Mouse (Mus musculus) yolk sac, embryonic 10.5 days (tissue): ENCODE measurements around the gene Chmp4b.

ENCODE experiments used
- DNase-seq: peaks from one replicate; pipeline ENCODE4 v3.0.0-alpha.2; 2017; ENCODE audit warnings: low spot score

The Chmp4b gene

DNA sequence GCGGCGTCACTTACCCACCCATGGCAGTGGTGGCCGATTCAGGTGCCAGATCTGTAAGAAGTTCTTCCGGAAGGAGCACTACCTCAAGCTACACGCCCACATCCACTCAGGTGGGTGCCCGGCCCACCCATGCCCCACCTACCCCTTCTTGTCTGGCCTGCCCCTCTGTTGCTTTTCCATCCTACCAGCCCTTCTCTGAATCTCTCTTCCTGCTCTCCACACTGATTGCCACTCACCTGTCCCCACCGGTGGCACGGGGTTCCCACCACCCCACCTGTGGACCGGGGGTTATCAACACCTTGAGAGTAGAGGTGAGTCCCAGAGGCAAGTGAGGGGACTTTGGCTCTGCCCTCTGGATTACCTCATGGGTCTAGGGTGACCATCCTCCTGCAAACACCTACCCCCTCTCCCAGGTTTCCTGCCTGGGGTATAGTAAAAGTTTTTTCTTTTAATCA, 9.5 kb upstream of the Chmp4b start:
- DNase-seq = peak; percentile 52

DNA sequence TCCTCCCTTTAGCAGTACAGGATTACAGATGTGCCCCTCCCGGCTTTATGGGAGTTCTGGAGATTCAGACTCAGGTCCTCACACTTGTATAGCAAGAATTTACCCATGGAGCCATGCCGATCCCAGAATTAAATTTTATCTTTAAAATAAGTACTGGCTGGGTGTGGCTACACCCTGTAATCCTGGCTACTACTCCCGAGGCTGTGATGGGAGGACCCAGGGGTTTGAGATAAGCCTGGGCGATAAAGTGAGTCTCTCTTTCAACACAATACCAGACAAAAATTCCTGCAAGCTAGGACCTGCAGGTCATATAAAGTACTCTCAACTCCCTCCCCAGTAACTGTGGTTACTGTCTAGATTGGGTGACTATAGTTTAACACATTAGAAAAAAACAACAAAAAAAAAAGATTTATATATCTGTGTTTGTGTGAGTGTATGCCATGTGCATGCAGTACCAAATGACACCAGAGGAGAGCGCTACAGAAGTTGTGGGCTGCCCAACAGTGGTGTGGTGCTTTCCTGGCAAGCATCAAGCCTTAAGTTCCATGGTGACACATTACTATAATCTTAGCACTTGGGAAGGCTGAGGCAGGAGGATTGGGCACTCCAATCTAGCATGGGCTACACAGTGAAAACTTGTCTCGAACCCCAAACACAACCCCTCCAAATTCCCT, 8.7 kb upstream of the Chmp4b start:
- DNase-seq = no peak

DNA sequence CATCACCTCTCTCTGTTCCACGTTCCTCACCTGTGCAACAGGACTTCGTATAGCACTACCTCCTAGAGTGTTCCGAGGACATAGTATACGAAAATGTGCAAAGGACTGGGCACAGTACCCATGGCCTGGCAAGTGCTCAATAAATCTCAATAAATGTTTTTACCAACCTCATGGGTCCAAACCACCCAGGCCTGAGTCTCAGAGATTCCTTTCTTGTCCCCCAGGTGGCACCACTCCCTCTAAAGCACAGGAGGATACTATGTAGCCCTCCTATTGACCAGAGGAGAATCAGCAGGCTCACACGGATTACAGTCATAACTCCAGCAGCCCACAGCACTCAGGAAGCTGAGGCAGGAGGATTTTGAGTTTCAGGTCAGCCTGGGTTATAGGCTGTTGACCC, 4.9 kb upstream of the Chmp4b start:
- DNase-seq = no peak

DNA sequence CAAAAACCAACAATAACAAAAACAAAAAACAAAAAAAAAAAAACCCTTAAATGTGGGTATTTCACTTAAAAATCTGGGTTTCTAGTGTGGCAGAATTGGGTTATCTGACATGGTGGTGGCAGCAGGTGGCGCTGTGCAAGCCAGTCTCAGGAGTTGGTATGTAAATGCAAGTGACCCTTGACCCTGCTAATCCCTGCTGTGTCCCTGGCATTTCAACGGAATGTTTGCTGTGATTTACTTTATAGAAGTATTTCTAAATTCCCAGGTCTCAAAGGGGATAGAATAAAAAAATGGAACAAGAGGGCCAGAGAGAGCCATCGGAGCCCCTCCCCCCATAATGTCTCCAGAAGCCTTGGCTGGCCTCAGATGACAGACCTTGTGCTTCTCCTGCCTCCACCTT, 3.4 kb upstream of the Chmp4b start:
- peak; percentile 70 for DNase-seq

DNA sequence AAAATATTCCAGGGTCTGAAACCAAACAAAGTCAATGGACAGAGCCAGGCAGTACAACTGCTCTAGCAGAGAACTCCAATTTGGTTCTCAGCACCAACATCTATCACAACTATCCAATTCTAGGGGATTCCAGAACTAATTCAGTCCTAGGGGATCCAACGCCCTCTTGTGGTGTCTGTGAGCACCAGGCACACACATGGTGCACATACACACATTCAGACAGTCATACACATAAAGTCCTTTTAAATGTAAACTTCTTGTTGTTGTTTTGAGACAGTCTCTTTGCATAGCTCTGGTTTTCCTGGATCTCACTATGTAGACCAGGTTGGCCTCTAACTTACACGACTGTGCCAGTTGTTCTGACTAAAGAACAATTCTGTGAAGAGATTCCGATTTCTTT, 1.1 kb upstream of the Chmp4b start:
- no peak for DNase-seq

DNA sequence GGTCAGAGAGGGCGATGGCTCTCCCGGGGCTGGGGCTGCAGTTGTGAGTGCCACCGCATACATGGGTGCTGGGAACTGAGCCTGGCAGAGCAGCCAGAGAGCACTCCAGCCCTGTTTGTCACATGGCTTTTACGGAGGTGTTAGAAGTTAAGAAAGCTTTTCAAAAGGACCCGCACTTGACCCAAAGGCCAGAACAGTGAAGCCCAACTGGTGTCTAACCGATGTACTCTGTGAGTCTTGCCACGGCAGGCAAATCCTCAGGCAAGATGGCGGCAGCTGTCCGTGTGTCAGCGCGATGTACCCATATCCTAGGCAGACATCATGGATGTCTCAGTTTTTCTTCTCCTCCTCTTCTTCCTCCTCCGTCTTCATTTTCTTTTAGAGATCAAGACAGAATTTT, 3.5 kb downstream of the Chmp4b start:
- no peak for DNase-seq

DNA sequence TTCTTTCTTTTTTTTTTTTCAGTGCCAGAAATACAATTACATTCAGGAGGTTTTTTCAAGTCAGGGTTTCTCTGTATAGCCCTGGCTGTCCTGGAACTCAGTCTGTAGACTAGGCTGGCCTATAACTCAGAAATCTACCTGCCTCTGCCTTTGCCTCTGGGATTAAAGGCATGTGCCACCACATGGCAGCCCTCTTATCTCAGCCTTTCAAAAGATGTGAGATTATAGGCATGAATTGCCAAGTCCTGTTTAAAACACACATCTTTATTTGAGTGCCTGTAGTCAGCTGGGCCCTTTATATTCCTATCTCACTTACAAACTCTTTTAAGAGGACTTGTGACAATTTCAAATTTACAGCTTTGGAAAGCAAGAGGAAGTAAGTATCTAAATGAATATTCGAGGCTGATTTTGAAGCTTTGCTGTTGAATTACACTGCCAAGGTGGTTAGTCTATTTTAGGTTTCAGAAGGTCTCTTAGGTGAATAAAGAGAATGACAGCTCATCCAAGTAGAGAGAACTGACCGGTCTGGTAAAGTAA, 4.4 kb downstream of the Chmp4b start:
- no peak for DNase-seq

DNA sequence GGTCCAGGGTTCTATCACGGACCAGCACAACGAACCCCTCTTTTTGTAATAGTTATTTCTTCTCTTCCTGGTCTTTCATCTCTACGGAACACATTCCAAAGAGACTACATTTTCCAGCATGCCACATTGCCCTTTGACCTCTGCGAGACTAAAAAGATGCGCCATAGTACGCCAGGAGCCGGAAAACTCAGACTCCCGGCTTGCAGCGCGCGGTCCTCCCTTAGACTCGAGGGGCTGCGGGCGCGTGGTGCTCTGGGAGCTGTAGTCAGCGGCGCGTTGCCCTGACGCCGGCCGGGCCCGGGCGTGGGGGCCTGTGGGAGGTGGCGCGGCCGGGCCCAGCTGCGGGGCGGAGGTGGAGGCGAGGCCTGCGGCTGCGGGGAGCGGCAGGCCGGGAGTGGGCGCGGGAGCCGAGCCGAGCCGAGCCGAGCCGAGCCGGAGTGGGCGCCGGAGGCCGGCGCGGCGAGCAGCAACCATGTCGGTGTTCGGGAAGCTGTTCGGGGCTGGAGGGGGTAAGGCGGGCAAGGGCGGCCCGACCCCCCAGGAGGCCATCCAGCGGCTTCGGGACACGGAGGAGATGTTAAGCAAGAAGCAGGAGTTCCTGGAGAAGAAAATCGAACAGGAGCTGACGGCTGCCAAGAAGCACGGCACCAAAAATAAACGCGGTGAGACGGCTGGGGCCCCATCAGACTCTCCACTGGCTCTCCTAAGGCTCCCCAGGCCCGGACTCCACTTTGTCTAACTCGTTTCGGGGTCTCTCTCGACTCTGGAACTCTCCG, 5.4 kb downstream of the Chmp4b start:
- peak; percentile 96 for DNase-seq

DNA sequence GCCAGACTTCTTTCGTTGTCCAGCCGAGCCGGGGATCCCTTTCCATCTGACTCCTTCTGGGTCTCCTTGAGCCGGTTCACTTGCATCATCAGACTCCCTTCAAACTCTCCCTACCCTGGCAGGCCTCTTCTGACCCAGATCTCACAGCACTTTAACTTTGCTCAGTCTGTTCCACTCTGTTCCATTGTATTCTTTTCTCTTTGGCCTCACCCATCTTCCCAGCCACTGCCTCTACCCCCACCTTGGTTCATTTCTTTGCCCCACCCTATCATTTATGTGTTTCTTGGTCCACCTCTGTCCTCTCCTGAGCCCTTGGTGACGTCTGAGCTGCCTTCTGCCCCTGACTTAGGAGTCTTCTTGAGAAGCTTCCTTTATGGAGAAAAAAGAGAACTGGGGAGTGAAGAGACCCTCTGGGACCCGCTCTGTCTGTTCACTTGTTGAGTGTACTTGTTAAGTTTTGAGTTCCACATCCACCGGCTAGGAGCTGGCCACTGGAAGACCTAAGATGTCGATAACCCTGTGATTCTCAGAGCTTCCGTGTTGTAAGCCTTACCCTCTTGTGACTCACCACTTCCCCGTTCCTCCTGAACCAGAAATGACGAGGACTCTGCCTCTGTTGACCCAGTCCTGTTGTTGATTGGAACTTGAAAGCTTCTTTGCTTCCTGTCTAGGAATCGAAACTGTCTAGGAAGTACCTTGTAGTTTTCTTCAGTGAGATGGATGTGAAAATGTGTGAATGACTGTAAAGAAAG, 6.2 kb downstream of the Chmp4b start:
- DNase-seq = peak; percentile 66

DNA sequence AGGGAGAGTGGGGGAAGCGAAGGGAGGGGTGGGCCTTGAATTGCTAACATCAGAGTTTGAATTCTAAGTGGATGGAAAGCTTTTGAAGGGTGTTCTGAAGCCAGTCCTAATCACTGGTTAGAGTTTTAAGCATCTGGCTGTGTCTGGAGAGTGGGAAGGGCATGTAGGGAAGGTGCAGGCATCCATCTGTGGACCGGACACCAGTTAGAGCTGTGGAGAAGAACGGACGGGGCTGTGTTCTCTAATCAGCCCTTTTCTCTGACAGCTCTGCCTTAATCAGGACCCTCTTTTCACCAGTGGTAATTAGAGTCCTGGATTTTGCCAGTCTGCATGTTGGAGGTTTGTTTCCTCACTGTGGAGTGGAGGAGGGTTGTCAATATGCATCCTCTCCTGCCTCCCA, 7.6 kb downstream of the Chmp4b start:
- no peak for DNase-seq

DNA sequence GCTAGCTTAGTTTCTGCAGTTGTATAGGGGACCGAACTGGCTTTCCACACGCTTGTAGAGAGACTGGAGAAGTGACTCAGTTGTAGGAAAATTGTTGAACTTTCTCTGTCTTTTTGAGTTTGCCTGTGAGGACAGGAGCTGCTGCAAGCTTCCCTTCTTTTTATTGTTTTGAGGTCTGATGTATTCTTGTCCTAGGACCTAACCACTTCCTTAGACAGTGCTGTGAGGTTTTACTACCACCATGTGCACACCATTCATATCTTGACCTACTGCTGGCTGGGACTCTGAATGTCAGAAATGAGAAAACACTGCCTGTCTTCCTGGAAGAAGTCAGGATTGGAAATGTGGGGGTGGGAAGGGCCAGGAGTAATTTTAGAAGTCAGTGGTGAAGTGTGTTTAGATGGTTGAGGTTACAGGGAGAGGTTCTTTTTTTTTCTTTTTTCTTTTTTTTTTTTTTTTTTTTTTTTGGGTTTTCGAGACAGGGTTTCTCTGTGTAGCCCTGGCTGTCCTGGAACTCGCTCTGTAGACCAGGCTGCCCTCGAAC, 8.1 kb downstream of the Chmp4b start:
- DNase-seq = no peak

DNA sequence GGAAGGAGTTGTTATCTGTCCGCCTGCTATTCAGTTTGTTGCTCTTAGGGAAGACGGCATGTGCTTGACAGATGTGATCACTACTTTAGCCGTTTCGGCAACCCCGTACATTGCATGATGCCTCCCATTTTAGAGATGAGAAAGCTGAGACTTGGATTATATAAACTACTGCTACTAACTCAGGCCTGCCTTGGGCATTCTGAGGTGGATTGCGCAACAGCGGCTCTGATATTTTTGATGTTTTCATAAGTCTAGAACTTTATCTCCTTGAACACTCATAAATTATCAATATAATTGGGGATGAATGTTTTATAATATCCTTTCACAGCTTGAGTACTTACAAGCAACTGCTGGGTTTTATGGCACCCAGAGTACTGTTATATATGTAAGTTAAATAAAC, 17.2 kb downstream of the Chmp4b start:
- DNase-seq = no peak

DNA sequence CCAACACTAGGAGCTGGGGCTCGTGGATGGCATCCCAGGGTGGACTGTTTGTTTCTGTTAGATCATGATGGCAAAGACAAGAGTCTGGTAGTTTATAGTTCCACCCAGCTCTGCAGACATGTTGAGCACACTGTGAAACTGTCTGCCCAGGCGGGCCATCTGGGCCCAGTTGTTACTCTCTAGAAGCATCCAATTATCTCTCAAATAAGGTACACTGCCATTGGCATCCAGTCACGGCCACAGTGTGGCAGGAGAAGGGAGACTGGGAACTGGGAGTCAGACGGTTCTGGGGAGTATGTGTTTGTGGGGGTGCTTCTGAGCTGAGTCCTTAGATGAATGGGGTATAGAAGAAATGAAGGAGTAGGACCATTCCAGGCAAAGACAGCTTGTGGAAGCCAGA, 18.6 kb downstream of the Chmp4b start:
- no peak for DNase-seq

DNA sequence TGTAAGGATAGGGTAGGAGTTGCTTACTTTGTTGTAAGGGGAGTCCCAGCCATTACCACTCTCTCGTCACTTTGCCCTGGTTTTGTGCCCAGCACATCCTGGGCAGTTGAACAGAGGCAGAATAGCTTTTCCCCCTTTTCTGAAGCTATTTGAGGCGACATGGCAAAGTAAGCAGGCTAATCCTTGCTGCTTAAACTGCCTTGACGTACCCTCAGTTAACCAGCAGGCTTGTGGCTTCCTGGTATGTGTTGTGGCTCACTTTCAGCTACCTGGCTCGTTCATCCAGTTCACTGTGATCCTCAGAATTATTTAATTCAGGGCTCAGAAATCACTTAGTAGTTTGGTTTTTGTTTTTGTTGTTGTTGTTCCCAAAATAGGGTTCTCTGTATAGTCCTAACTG, 19.2 kb downstream of the Chmp4b start:
- no peak for DNase-seq

DNA sequence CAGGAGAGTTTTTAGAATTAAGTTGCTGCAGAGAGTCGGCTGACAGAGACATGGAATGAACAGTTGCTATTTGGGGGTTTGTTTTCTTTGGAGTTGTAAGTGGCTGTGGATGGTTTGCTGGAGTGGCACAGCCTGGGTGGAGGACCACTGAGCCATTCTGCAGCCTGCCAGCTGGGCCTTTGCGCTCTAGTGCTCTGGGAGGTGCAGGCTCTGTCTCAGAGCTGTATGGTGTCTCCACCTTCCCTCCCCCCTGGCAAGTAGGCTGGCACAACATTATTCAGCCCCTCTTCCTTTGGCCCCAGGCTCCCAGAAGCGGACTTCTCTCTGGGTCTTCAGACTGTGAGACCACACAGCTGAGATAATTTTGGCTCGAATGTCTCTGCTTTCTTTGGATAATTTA, 22.5 kb downstream of the Chmp4b start:
- DNase-seq = no peak

DNA sequence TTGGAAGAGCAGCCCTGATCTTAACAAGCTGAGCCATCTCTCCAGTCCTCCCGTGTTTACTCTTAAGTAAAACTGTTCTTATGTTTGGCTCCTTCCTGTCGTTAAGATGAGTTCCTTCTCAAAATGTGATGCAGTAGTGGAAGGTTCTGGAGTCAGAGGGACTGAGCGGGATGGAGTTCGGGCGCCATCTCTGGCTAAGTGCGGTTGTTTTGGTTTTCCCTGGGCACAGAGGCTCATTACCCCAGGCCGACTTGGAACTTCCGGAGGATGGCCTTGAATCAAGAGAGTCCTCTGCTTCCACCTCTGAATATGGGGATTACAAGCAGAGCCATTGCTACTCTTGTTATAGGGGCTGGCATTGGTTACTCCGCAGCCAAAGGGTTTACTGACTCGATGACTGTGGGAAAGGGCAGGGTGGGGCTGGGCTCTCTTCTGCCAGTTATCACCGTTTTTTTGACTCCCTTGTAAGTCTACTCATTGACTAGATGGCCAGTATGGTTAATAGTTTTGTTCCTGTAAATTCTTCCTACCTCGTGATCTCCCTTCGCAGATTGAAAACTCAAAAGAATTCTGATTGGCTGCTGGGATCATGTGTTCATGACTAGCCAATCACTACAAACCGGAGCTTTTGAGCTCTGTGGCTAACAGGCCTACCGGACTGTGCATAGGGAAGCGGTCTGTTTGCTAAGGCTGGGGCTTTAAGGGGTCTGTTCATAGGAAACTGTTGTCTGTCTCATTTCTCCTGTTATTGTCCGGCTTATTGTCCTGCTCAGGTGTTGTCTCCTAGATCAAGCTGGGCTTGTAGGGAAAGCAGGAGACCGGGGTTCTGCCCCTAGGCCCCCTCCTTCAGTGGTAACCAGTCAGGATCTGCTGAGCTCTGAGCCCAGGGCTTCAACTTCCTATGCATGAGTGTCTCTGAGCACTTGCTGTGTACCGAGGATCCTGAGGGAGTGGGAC, 25.4 kb downstream of the Chmp4b start:
- peak; percentile 53 for DNase-seq

DNA sequence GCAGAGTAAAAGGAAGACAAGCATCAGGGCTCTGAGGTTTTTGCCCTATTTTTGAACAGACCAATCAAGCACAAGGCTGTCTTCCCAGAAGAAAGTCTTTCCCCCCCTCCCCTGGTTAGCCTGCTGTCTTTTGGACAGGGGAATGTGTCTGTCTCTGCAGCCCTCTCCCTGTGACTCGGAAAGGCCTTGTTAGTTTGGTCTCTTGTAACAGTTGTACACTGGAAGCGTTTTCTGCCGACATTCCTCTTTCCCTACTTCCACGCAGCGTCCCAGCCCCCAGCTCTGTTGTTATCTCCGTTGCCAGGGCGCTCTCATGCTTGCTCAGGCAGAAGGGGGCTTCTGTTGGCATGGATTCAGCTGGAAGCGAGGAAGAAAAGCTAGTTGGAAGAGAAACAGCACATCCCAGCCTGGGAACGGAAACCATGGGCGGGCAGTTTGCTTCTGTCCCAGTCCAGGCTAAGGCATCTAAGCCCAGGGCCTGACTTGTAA, 26.2 kb downstream of the Chmp4b start:
- DNase-seq = peak; percentile 74

DNA sequence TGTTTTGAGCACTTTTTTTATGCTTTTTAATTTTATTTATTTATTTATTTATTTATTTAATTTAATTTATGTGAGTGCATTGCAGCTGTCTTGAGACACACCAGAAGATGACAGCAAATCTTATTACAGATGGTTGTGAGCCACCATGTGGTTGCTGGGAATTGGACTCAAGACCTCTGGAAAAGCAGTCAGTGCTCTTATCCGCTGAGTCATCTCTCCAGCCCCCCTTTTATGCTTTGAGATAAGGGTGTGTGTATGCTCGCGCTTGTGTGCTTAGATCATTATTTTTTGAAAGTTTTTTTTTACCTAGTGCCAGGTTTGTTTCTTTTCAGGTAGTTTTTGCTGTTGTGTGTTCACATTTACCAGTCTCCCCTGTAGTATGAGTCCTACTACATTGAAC, 27.5 kb downstream of the Chmp4b start:
- DNase-seq = no peak

DNA sequence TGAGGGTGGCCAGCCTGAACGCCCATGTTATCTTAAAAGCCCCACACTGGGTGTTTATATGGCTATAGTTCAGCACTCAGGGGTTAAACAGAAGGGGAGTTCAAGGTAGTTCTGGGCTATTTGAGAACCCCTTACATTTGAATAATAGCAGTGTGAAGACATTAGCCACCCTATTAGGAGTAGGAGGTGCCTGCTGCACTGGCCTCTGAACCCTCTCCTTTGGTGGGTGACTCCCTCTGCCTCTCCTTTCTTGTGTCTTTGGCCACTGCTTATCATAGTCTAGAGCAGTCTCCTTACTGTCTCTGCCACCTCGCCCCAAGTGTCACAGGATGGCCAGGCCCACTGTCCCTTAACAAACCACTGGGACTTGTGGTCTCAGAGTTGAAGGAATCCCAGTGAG, 28.8 kb downstream of the Chmp4b start:
- no peak for DNase-seq

DNA sequence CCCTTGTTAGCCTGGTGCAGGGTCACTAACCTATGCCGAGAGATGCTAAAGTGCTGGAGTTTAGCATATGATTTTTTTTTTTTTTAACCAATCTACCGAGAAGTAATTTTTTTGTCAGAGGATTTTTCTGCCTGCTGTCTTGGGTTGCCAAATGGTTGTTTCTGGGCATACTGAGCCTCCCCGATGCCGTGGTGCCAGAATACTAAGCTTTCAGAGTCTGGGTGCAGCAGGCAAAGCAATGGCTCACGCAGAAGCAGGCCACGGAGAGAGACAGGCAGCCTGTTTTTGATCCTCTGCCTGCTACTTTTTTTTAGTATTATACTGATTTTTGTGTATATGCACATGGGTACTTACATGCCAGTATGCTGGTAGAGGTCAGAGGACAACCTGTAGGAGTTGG, 29.4 kb downstream of the Chmp4b start:
- DNase-seq = no peak

DNA sequence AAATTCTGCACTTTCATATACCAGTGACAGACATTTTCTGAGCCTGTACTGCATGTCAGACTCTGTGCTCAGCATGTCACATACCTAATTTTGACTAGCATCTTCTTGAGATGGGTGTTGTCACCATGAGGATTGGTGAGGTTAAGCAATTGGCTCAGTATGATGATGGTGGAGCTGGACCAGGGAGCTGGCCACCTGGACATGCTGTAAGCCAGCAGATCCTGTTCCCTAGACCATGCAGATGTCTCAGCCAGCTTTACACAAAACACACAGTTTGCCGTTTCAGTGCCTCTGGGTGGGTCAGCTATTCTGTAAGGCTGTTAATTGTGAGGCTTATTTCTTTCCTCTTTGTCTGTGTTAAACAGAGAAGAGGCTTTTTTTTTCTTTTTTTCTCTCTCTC, 31.2 kb downstream of the Chmp4b start:
- DNase-seq = no peak
